Mouse (Mus musculus): Measurements from ENCODE around the gene Htr7. TPM values are rescaled to one million over a fixed set of nuclear protein-coding genes. Genes with fewer than 3 reads are reported as not detected.

Gene Htr7
- polyA plus RNA-seq, 1 experiment from 2014 or later = 0.09 TPM

GRCm38 (mm10) chr19:36062801-36063529, 5.7 kb upstream of the Htr7 start:
- no peaks in the 10 kb centered on the region for H3K9me3 ChIP-seq (ENCODE audit: control insufficient read depth, low read length)
- H3K36me3 ChIP-seq (ENCODE audit: control insufficient read depth, insufficient read depth, low read length) = no peaks in the 10 kb centered on the region
- ATAC-seq = no peak
- no peak overlapping the region for H3K27ac ChIP-seq (ENCODE audit: low read length)
- H3K9ac ChIP-seq (ENCODE audit: low read depth, low read length) = no peak overlapping the region
- WGBS = 56% methylated on average over 2 of the region's 2 CpGs
- H3K4me1 ChIP-seq (ENCODE audit: control insufficient read depth, insufficient read depth, low read length) = no peaks in the 10 kb centered on the region
- peaks cover 8% of the 10 kb centered on the region; the same call in 1 of the 2 replicates for H3K27me3 ChIP-seq (replicated peaks; ENCODE audit: control insufficient read depth, insufficient read depth, low read length)
- H3K4me2 ChIP-seq (ENCODE audit: low read depth, low read length) = no peak overlapping the region
- H3K4me3 ChIP-seq (ENCODE audit: low read length) = no peak overlapping the region

GRCm38 (mm10) chr19:36056502-36057221, 645 bp downstream of the Htr7 start:
- 8% methylated on average over 49 of the region's 49 CpGs for WGBS
- Histone ChIP-seq H3K36me3 (ENCODE audit: control insufficient read depth, insufficient read depth, low read length) (no peaks in the 10 kb centered on the region), H3K9me3 (ENCODE audit: control insufficient read depth, low read length) (no peaks in the 10 kb centered on the region), H3K4me2 (ENCODE audit: low read depth, low read length) (peak overlapping the region; percentile 93), H3K9ac (ENCODE audit: low read depth, low read length) (peak overlapping the region; percentile 48), H3K4me3 (ENCODE audit: low read length) (peak overlapping the region; percentile 58), H3K4me1 (ENCODE audit: control insufficient read depth, insufficient read depth, low read length) (peaks cover 10% of the 10 kb centered on the region), H3K27ac (ENCODE audit: low read length) (no peak overlapping the region), H3K27me3 (replicated peaks; ENCODE audit: control insufficient read depth, insufficient read depth, low read length) (peaks cover 35% of the 10 kb centered on the region)
- peak; percentile 53 for ATAC-seq

- no peaks in the 10 kb centered on the region for H3K27me3 ChIP-seq (replicated peaks; ENCODE audit: control insufficient read depth, insufficient read depth, low read length)
- no peak overlapping the region for H3K4me3 ChIP-seq (ENCODE audit: low read length)
- no peak overlapping the region for H3K9ac ChIP-seq (ENCODE audit: low read depth, low read length)
- H3K36me3 ChIP-seq (ENCODE audit: control insufficient read depth, insufficient read depth, low read length) = no peaks in the 10 kb centered on the region
- H3K27ac ChIP-seq (ENCODE audit: low read length) = no peak overlapping the region
- H3K4me2 ChIP-seq (ENCODE audit: low read depth, low read length) = no peak overlapping the region
- 76% methylated on average over 7 of the region's 7 CpGs for WGBS
- no peaks in the 10 kb centered on the region for H3K4me1 ChIP-seq (ENCODE audit: control insufficient read depth, insufficient read depth, low read length)
- no peaks in the 10 kb centered on the region for H3K9me3 ChIP-seq (ENCODE audit: control insufficient read depth, low read length)
- no peak for ATAC-seq
Measured at GRCm38 (mm10) chr19:36046046-36046445, 11.3 kb downstream of the Htr7 start.

- Histone ChIP-seq H3K4me3 (ENCODE audit: low read length) (no peak overlapping the region), H3K9me3 (ENCODE audit: control insufficient read depth, low read length) (no peaks in the 10 kb centered on the region), H3K9ac (ENCODE audit: low read depth, low read length) (no peak overlapping the region), H3K27me3 (replicated peaks; ENCODE audit: control insufficient read depth, insufficient read depth, low read length) (no peaks in the 10 kb centered on the region), H3K4me2 (ENCODE audit: low read depth, low read length) (no peak overlapping the region), H3K27ac (ENCODE audit: low read length) (no peak overlapping the region), H3K4me1 (ENCODE audit: control insufficient read depth, insufficient read depth, low read length) (no peaks in the 10 kb centered on the region), H3K36me3 (ENCODE audit: control insufficient read depth, insufficient read depth, low read length) (no peaks in the 10 kb centered on the region)
- WGBS = 20% methylated on average over 3 of the region's 3 CpGs
- ATAC-seq = 0 out of 2 replicates have a peak, but pooled peaks have one; percentile 26
Measured at GRCm38 (mm10) chr19:36014836-36015235, 42.5 kb downstream of the Htr7 start.

- H3K9me3 ChIP-seq (ENCODE audit: control insufficient read depth, low read length) = no peaks in the 10 kb centered on the region
- H3K27me3 ChIP-seq (replicated peaks; ENCODE audit: control insufficient read depth, insufficient read depth, low read length) = no peaks in the 10 kb centered on the region
- no peak overlapping the region for H3K27ac ChIP-seq (ENCODE audit: low read length)
- H3K4me1 ChIP-seq (ENCODE audit: control insufficient read depth, insufficient read depth, low read length) = no peaks in the 10 kb centered on the region
- 83% methylated on average over 6 of the region's 6 CpGs for WGBS
- no peaks in the 10 kb centered on the region for H3K36me3 ChIP-seq (ENCODE audit: control insufficient read depth, insufficient read depth, low read length)
- H3K9ac ChIP-seq (ENCODE audit: low read depth, low read length) = no peak overlapping the region
- H3K4me2 ChIP-seq (ENCODE audit: low read depth, low read length) = no peak overlapping the region
- no peak overlapping the region for H3K4me3 ChIP-seq (ENCODE audit: low read length)
- no peak for ATAC-seq
Measured at GRCm38 (mm10) chr19:36006277-36006676, 51.0 kb downstream of the Htr7 start.

GRCm38 (mm10) chr19:36004961-36005360, 52.3 kb downstream of the Htr7 start:
- no peak overlapping the region for H3K4me2 ChIP-seq (ENCODE audit: low read depth, low read length)
- H3K36me3 ChIP-seq (ENCODE audit: control insufficient read depth, insufficient read depth, low read length) = no peaks in the 10 kb centered on the region
- H3K27ac ChIP-seq (ENCODE audit: low read length) = no peak overlapping the region
- no peak overlapping the region for H3K9ac ChIP-seq (ENCODE audit: low read depth, low read length)
- no peaks in the 10 kb centered on the region for H3K27me3 ChIP-seq (replicated peaks; ENCODE audit: control insufficient read depth, insufficient read depth, low read length)
- 52% methylated on average over 2 of the region's 2 CpGs for WGBS
- ATAC-seq = no peak
- no peaks in the 10 kb centered on the region for H3K9me3 ChIP-seq (ENCODE audit: control insufficient read depth, low read length)
- H3K4me3 ChIP-seq (ENCODE audit: low read length) = no peak overlapping the region
- H3K4me1 ChIP-seq (ENCODE audit: control insufficient read depth, insufficient read depth, low read length) = no peaks in the 10 kb centered on the region

GRCm38 (mm10) chr19:36002476-36003445, 54.5 kb downstream of the Htr7 start:
- ATAC-seq = no peak
- WGBS = 48% methylated on average over 17 of the region's 17 CpGs
- no peak overlapping the region for H3K4me3 ChIP-seq (ENCODE audit: low read length)
- H3K27ac ChIP-seq (ENCODE audit: low read length) = no peak overlapping the region
- no peaks in the 10 kb centered on the region for H3K36me3 ChIP-seq (ENCODE audit: control insufficient read depth, insufficient read depth, low read length)
- H3K4me2 ChIP-seq (ENCODE audit: low read depth, low read length) = no peak overlapping the region
- H3K9me3 ChIP-seq (ENCODE audit: control insufficient read depth, low read length) = no peaks in the 10 kb centered on the region
- no peaks in the 10 kb centered on the region for H3K27me3 ChIP-seq (replicated peaks; ENCODE audit: control insufficient read depth, insufficient read depth, low read length)
- H3K9ac ChIP-seq (ENCODE audit: low read depth, low read length) = no peak overlapping the region
- no peaks in the 10 kb centered on the region for H3K4me1 ChIP-seq (ENCODE audit: control insufficient read depth, insufficient read depth, low read length)

GRCm38 (mm10) chr19:36001512-36001911, 55.8 kb downstream of the Htr7 start:
- Histone ChIP-seq H3K36me3 (ENCODE audit: control insufficient read depth, insufficient read depth, low read length) (no peaks in the 10 kb centered on the region), H3K4me1 (ENCODE audit: control insufficient read depth, insufficient read depth, low read length) (no peaks in the 10 kb centered on the region), H3K4me2 (ENCODE audit: low read depth, low read length) (no peak overlapping the region), H3K4me3 (ENCODE audit: low read length) (no peak overlapping the region), H3K27me3 (replicated peaks; ENCODE audit: control insufficient read depth, insufficient read depth, low read length) (no peaks in the 10 kb centered on the region), H3K9ac (ENCODE audit: low read depth, low read length) (no peak overlapping the region), H3K27ac (ENCODE audit: low read length) (no peak overlapping the region), H3K9me3 (ENCODE audit: control insufficient read depth, low read length) (no peaks in the 10 kb centered on the region)
- WGBS = 26% methylated on average over 1 of the region's 1 CpGs
- ATAC-seq = no peak

- Histone ChIP-seq H3K4me1 (ENCODE audit: control insufficient read depth, insufficient read depth, low read length) (no peaks in the 10 kb centered on the region), H3K36me3 (ENCODE audit: control insufficient read depth, insufficient read depth, low read length) (no peaks in the 10 kb centered on the region), H3K4me2 (ENCODE audit: low read depth, low read length) (no peak overlapping the region), H3K27ac (ENCODE audit: low read length) (no peak overlapping the region), H3K9ac (ENCODE audit: low read depth, low read length) (no peak overlapping the region), H3K4me3 (ENCODE audit: low read length) (no peak overlapping the region), H3K9me3 (ENCODE audit: control insufficient read depth, low read length) (no peaks in the 10 kb centered on the region), H3K27me3 (replicated peaks; ENCODE audit: control insufficient read depth, insufficient read depth, low read length) (no peaks in the 10 kb centered on the region)
- 79% methylated on average over 6 of the region's 6 CpGs for WGBS
- no peak for ATAC-seq
Measured at GRCm38 (mm10) chr19:36000955-36001354, 56.4 kb downstream of the Htr7 start.

All from intestine, embryonic 16.5 days (tissue).